Mouse (Mus musculus): ENCODE results near the gene Plekhb1. TPM values are rescaled to one million over a fixed set of nuclear protein-coding genes. Genes with fewer than 3 reads are reported as not detected.
A peak's percentile ranks its signal among the peaks of the same experiment; 100 is the strongest.

Plekhb1 gene
- polyA plus RNA-seq, 1 experiment from 2014 or later: 17.5 TPM

- Histone ChIP-seq H3K9ac (no peak overlapping the region), H3K4me1 (replicated peaks) (0 out of 2 replicates have a peak, but pooled peaks cover 2% of the 10 kb centered on the region), H3K4me3 (no peak overlapping the region), H3K9me3 (no peaks in the 10 kb centered on the region), H3K4me2 (no peak overlapping the region), H3K36me3 (no peaks in the 10 kb centered on the region), H3K27me3 (no peaks in the 10 kb centered on the region), H3K27ac (replicated peaks) (peak overlapping the region; percentile 59)
- WGBS: 54% methylated on average over 9 of the region's 9 CpGs
- ATAC-seq (ENCODE audit: low FRiP score, low read depth): peak; percentile 85
Observed at GRCm38 (mm10) chr7:100653480-100654266, 8.5 kb downstream of the Plekhb1 start.

- WGBS: 72% methylated on average over 4 of the region's 4 CpGs
- Histone ChIP-seq H3K9ac (no peak overlapping the region), H3K4me1 (replicated peaks) (0 out of 2 replicates have a peak, but pooled peaks cover 2% of the 10 kb centered on the region), H3K27ac (replicated peaks) (no peak overlapping the region), H3K4me2 (no peak overlapping the region), H3K36me3 (no peaks in the 10 kb centered on the region), H3K9me3 (no peaks in the 10 kb centered on the region), H3K27me3 (no peaks in the 10 kb centered on the region), H3K4me3 (no peak overlapping the region)
- ATAC-seq (ENCODE audit: low FRiP score, low read depth): no peak
Observed at GRCm38 (mm10) chr7:100651011-100651410, 11.2 kb downstream of the Plekhb1 start.

GRCm38 (mm10) chr7:100650421-100650820, 11.8 kb downstream of the Plekhb1 start:
- Histone ChIP-seq H3K4me2 (no peak overlapping the region), H3K36me3 (no peaks in the 10 kb centered on the region), H3K4me1 (replicated peaks) (0 out of 2 replicates have a peak, but pooled peaks cover 2% of the 10 kb centered on the region), H3K9ac (no peak overlapping the region), H3K4me3 (no peak overlapping the region), H3K9me3 (no peaks in the 10 kb centered on the region), H3K27me3 (no peaks in the 10 kb centered on the region), H3K27ac (replicated peaks) (no peak overlapping the region)
- 81% methylated on average over 6 of the region's 6 CpGs for WGBS
- no peak for ATAC-seq (ENCODE audit: low FRiP score, low read depth)

GRCm38 (mm10) chr7:100649826-100650225, 12.4 kb downstream of the Plekhb1 start:
- Histone ChIP-seq H3K4me3 (no peak overlapping the region), H3K27me3 (no peaks in the 10 kb centered on the region), H3K36me3 (no peaks in the 10 kb centered on the region), H3K9me3 (no peaks in the 10 kb centered on the region), H3K4me1 (replicated peaks) (0 out of 2 replicates have a peak, but pooled peaks cover 2% of the 10 kb centered on the region), H3K27ac (replicated peaks) (no peak overlapping the region), H3K9ac (no peak overlapping the region), H3K4me2 (no peak overlapping the region)
- no peak for ATAC-seq (ENCODE audit: low FRiP score, low read depth)
- 78% methylated on average over 8 of the region's 8 CpGs for WGBS

GRCm38 (mm10) chr7:100649095-100649494, 13.1 kb downstream of the Plekhb1 start:
- no peaks in the 10 kb centered on the region for H3K36me3 ChIP-seq
- H3K4me2 ChIP-seq: no peak overlapping the region
- no peak overlapping the region for H3K27ac ChIP-seq (replicated peaks)
- H3K9me3 ChIP-seq: no peaks in the 10 kb centered on the region
- no peak for ATAC-seq (ENCODE audit: low FRiP score, low read depth)
- no peaks in the 10 kb centered on the region for H3K27me3 ChIP-seq
- H3K4me3 ChIP-seq: no peak overlapping the region
- WGBS: 88% methylated on average over 4 of the region's 4 CpGs
- no peak overlapping the region for H3K9ac ChIP-seq
- H3K4me1 ChIP-seq (replicated peaks): 0 out of 2 replicates have a peak, but pooled peaks cover 2% of the 10 kb centered on the region

GRCm38 (mm10) chr7:100645147-100645546, 17.1 kb downstream of the Plekhb1 start:
- H3K27ac ChIP-seq (replicated peaks): no peak overlapping the region
- no peaks in the 10 kb centered on the region for H3K27me3 ChIP-seq
- 0 out of 2 replicates have a peak, but pooled peaks have one; percentile 16 for ATAC-seq (ENCODE audit: low FRiP score, low read depth)
- H3K4me2 ChIP-seq: no peak overlapping the region
- no peak overlapping the region for H3K9ac ChIP-seq
- H3K4me3 ChIP-seq: no peak overlapping the region
- 31% methylated on average over 3 of the region's 3 CpGs for WGBS
- H3K9me3 ChIP-seq: no peaks in the 10 kb centered on the region
- H3K4me1 ChIP-seq (replicated peaks): no peaks in the 10 kb centered on the region
- peaks cover 4% of the 10 kb centered on the region; the same call in 1 of the 2 replicates for H3K36me3 ChIP-seq

GRCm38 (mm10) chr7:100642413-100642812, 19.8 kb downstream of the Plekhb1 start:
- no peak overlapping the region for H3K27ac ChIP-seq (replicated peaks)
- H3K4me3 ChIP-seq: no peak overlapping the region
- no peak for ATAC-seq (ENCODE audit: low FRiP score, low read depth)
- 94% methylated on average over 4 of the region's 4 CpGs for WGBS
- H3K4me2 ChIP-seq: no peak overlapping the region
- peaks cover 7% of the 10 kb centered on the region; the same call in 1 of the 2 replicates for H3K36me3 ChIP-seq
- H3K27me3 ChIP-seq: no peaks in the 10 kb centered on the region
- H3K9me3 ChIP-seq: no peaks in the 10 kb centered on the region
- no peak overlapping the region for H3K9ac ChIP-seq
- H3K4me1 ChIP-seq (replicated peaks): no peaks in the 10 kb centered on the region

- no peak overlapping the region for H3K4me2 ChIP-seq
- H3K9me3 ChIP-seq: no peaks in the 10 kb centered on the region
- WGBS: 0% methylated on average over 1 of the region's 1 CpGs
- H3K36me3 ChIP-seq: peaks cover 20% of the 10 kb centered on the region
- ATAC-seq (ENCODE audit: low FRiP score, low read depth): no peak
- no peak overlapping the region for H3K27ac ChIP-seq (replicated peaks)
- no peak overlapping the region for H3K9ac ChIP-seq
- no peaks in the 10 kb centered on the region for H3K4me1 ChIP-seq (replicated peaks)
- no peaks in the 10 kb centered on the region for H3K27me3 ChIP-seq
- no peak overlapping the region for H3K4me3 ChIP-seq
Observed at GRCm38 (mm10) chr7:100637657-100638056, 24.6 kb downstream of the Plekhb1 start.

GRCm38 (mm10) chr7:100624538-100624937, 37.7 kb downstream of the Plekhb1 start:
- peaks cover 10% of the 10 kb centered on the region for H3K36me3 ChIP-seq
- H3K4me2 ChIP-seq: no peak overlapping the region
- no peak overlapping the region for H3K9ac ChIP-seq
- no peaks in the 10 kb centered on the region for H3K27me3 ChIP-seq
- ATAC-seq (ENCODE audit: low FRiP score, low read depth): no peak
- H3K9me3 ChIP-seq: no peaks in the 10 kb centered on the region
- 61% methylated on average over 3 of the region's 3 CpGs for WGBS
- H3K4me3 ChIP-seq: no peak overlapping the region
- no peaks in the 10 kb centered on the region; the same call in 1 of the 2 replicates for H3K4me1 ChIP-seq (replicated peaks)
- H3K27ac ChIP-seq (replicated peaks): no peak overlapping the region

- no peaks in the 10 kb centered on the region; the same call in 1 of the 2 replicates for H3K4me1 ChIP-seq (replicated peaks)
- no peak overlapping the region for H3K27ac ChIP-seq (replicated peaks)
- H3K36me3 ChIP-seq: 0 out of 2 replicates have a peak, but pooled peaks cover 3% of the 10 kb centered on the region
- H3K4me3 ChIP-seq: no peak overlapping the region
- no peak overlapping the region for H3K9ac ChIP-seq
- ATAC-seq (ENCODE audit: low FRiP score, low read depth): no peak
- no peak overlapping the region for H3K4me2 ChIP-seq
- WGBS: 81% methylated on average over 2 of the region's 2 CpGs
- no peaks in the 10 kb centered on the region for H3K27me3 ChIP-seq
- no peaks in the 10 kb centered on the region for H3K9me3 ChIP-seq
Observed at GRCm38 (mm10) chr7:100622277-100622676, 39.9 kb downstream of the Plekhb1 start.

- 94% methylated on average over 4 of the region's 4 CpGs for WGBS
- Histone ChIP-seq H3K36me3 (no peaks in the 10 kb centered on the region), H3K27ac (replicated peaks) (no peak overlapping the region), H3K27me3 (no peaks in the 10 kb centered on the region), H3K9ac (no peak overlapping the region), H3K9me3 (no peaks in the 10 kb centered on the region), H3K4me1 (replicated peaks) (0 out of 2 replicates have a peak, but pooled peaks cover 3% of the 10 kb centered on the region), H3K4me3 (no peak overlapping the region), H3K4me2 (no peak overlapping the region)
- no peak for ATAC-seq (ENCODE audit: low FRiP score, low read depth)
Observed at GRCm38 (mm10) chr7:100616121-100616857, 45.9 kb downstream of the Plekhb1 start.

GRCm38 (mm10) chr7:100608910-100609309, 53.3 kb downstream of the Plekhb1 start:
- Histone ChIP-seq H3K9ac (peak overlapping the region; percentile 99), H3K36me3 (no peaks in the 10 kb centered on the region), H3K4me2 (peak overlapping the region; percentile 65), H3K27me3 (0 out of 2 replicates have a peak, but pooled peaks cover 5% of the 10 kb centered on the region), H3K27ac (replicated peaks) (peak overlapping the region; percentile 99), H3K4me1 (replicated peaks) (peaks cover 23% of the 10 kb centered on the region), H3K4me3 (peak overlapping the region; percentile 84), H3K9me3 (no peaks in the 10 kb centered on the region)
- ATAC-seq (ENCODE audit: low FRiP score, low read depth): no peak
- 14% methylated on average over 4 of the region's 4 CpGs for WGBS
